Mouse (Mus musculus) midbrain, embryonic 14.5 days (tissue): ENCODE measurements around the gene Zfp366. TPM values are rescaled to one million over a fixed set of nuclear protein-coding genes. Genes with fewer than 3 reads are reported as not detected.

ENCODE experiments used
- ATAC-seq: fragments of 200-750 bp; cut with Nextera tagmentation; 2 replicates; pipeline ENCODE4 v1.8.0; 2017; ENCODE audit warnings: moderate number of reproducible peaks, moderate library complexity; ENCODE audit not compliant: low FRiP score, low TSS enrichment
- DNase-seq: peaks from one replicate; pipeline ENCODE4 v3.0.0-alpha.2; 2015
- H3K27ac ChIP-seq: fragments of 300-500 bp; sonication (generic); replicated peaks from 2 replicates; pipeline ENCODE4 v1.5.1; 2014; ENCODE audit warnings: mild to moderate bottlenecking, low read depth, low read length, moderate library complexity
- H3K27me3 ChIP-seq: fragments of 300-500 bp; sonication (generic); 2 replicates; pipeline ENCODE4 v1.6.1; 2014; ENCODE audit warnings: low read length, control low read depth, mixed read lengths; ENCODE audit not compliant: control insufficient read depth, insufficient read depth
- H3K36me3 ChIP-seq: fragments of 300-500 bp; sonication (generic); 2 replicates; pipeline ENCODE4 v1.6.1; 2014; ENCODE audit warnings: low read length, control low read depth; ENCODE audit not compliant: control insufficient read depth, insufficient read depth
- H3K4me1 ChIP-seq: fragments of 300-500 bp; sonication (generic); 2 replicates; pipeline ENCODE4 v1.6.1; 2014; ENCODE audit warnings: mild to moderate bottlenecking, antibody characterized with exemption, low read length, control low read depth; ENCODE audit not compliant: control insufficient read depth, insufficient read depth
- H3K4me2 ChIP-seq: fragments of 300-500 bp; sonication (generic); 2 replicates; pipeline ENCODE4 v1.6.1; 2014; ENCODE audit warnings: mild to moderate bottlenecking, low read length, moderate library complexity
- H3K4me3 ChIP-seq: fragments of 300-500 bp; sonication (generic); replicated peaks from 2 replicates; pipeline ENCODE4 v1.5.1; 2014; ENCODE audit warnings: low read depth, low read length
- H3K9ac ChIP-seq: fragments of 300-500 bp; sonication (generic); replicated peaks from 2 replicates; pipeline ENCODE4 v1.6.1; 2014; ENCODE audit warnings: mild to moderate bottlenecking, low read length, moderate library complexity
- H3K9me3 ChIP-seq: fragments of 300-500 bp; sonication (generic); 2 replicates; pipeline ENCODE4 v1.6.1; 2016; ENCODE audit warnings: low read length, control low read depth, mixed read lengths; ENCODE audit not compliant: control insufficient read depth
- WGBS: fragments of 180-500 bp; shearing (Covaris S2); extraction: QIAGEN DNeasy Blood & Tissue Kit; methylation state at CpG from one replicate; pipeline ENCODE4 v1.1.7; 2014; 5-methylcytosine and 5-hydroxymethylcytosine counted together
- polyA plus RNA-seq: library from polyadenylated mRNA; unstranded; fragments of >200 nt; fragmentation: Nextera tagmentation; extraction: Ambion mirVana; gene quantifications from 2 replicates; pipeline ENCODE4 v1.2.1, GENCODE M21; 2014

Zfp366 gene
- polyA plus RNA-seq, 1 experiment from 2014 or later, result 0.79 TPM

DNA sequence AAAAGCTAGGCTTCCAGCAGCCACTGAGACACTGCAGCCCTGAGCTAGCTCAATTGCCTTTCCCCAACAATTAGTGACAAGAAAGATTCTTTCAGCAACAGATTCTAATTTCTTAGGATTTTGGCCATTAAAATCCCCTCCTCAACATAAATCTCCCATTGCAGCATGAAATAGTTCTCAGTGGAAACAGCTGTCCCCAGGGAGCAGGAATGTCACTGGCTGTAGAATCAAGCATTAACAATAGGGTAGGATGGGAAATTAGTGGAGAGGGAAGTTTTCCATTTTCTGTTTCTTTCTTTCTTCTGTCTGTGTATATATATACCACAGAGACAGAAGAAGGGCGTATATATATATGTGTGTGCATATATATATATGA, 53.2 kb downstream of the Zfp366 start:
- no peak for ATAC-seq

DNA sequence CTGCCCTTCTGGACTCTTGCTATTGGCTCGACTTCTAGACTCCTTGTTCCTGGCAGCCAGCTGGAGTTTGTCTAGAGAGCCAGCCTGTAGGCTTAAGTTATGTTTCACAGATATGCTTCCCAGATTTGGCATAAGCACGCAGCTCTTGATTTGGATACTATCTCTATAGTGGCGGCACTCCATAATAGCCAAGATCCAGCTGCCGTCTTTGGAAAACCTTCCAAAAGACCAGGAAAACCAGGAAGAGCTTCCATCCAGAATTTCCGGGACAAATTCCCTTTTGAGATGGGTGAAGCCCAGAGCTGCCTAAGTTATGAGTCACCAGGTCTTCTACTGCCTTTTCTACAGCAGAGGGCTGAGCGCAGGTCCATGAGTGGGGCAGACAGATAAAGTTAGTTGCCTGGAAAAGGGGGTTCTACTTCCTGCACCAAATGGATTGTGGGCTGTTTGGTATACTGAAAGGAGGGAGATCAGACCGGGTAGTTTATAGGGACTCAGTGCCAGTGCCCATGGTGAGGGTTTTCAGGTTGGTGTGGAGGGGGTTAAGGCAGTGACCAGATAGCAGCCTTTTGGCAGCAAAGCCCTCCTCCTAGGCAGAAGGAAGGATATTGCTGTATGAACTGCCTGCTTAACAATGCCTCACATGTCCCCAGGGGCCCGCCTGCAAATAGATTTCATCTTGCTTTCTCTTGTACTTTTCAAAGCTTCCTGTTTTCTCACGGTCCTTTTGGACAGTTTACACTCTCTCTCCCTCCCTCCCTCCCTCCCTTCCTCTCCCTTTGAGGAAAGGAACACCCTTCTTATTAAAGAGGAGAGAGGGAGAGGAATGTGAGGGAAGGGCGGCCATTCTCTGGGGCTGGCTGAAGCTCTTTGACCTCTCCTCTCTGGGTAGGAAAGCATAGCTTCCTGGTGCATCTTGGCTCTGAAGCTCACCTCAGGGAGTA, 53.9 kb downstream of the Zfp366 start:
- H3K27ac ChIP-seq, result peak overlapping the region; percentile 50; the same call in 1 of the 2 replicates
- H3K4me1 ChIP-seq, result peaks cover 11% of the 10 kb centered on the region
- ATAC-seq, result no peak
- no peaks in the 10 kb centered on the region for H3K9me3 ChIP-seq
- no peak overlapping the region for H3K9ac ChIP-seq
- 72% methylated on average over 10 of the region's 10 CpGs for WGBS
- DNase-seq, result peak; percentile 68
- H3K4me2 ChIP-seq, result no peak overlapping the region
- H3K4me3 ChIP-seq, result no peak overlapping the region
- H3K36me3 ChIP-seq, result no peaks in the 10 kb centered on the region
- no peaks in the 10 kb centered on the region for H3K27me3 ChIP-seq

More for the DNA sequence above, 53.2 kb downstream of the Zfp366 start:
- H3K27ac ChIP-seq, result no peak overlapping the region
- no peaks in the 10 kb centered on the region for H3K9me3 ChIP-seq
- no peaks in the 10 kb centered on the region for H3K36me3 ChIP-seq
- DNase-seq, result no peak
- H3K4me1 ChIP-seq, result peaks cover 11% of the 10 kb centered on the region
- H3K4me3 ChIP-seq, result no peak overlapping the region
- no peaks in the 10 kb centered on the region for H3K27me3 ChIP-seq
- 88% methylated on average over 1 of the region's 1 CpGs for WGBS
- H3K9ac ChIP-seq, result no peak overlapping the region
- no peak overlapping the region for H3K4me2 ChIP-seq

DNA sequence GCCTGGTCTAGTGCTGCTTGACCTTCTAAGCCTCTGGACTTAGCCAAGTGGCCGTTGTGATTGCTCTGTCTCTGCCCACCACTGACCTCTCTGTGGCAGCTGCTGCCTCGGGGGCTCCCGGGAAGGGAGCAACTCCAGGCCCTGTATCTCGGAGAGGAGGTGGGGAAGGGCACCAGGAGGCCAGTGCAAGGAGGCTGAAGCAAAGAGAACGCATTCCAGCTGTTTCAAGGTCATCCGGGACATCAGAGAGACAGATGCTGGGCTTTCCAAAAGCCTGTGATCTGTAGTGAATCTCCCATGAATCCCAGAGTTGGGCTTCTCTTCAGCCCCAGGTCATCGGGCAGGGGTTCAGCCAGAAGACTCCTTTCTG, 54.5 kb downstream of the Zfp366 start:
- Histone ChIP-seq H3K27me3 (no peaks in the 10 kb centered on the region), H3K4me1 (peaks cover 11% of the 10 kb centered on the region), H3K4me2 (no peak overlapping the region), H3K9ac (no peak overlapping the region), H3K36me3 (no peaks in the 10 kb centered on the region), H3K27ac (peak overlapping the region; percentile 50; the same call in 1 of the 2 replicates), H3K9me3 (no peaks in the 10 kb centered on the region), H3K4me3 (no peak overlapping the region)
- 33% methylated on average over 7 of the region's 7 CpGs for WGBS
- DNase-seq, result peak; percentile 20
- no peak for ATAC-seq

DNA sequence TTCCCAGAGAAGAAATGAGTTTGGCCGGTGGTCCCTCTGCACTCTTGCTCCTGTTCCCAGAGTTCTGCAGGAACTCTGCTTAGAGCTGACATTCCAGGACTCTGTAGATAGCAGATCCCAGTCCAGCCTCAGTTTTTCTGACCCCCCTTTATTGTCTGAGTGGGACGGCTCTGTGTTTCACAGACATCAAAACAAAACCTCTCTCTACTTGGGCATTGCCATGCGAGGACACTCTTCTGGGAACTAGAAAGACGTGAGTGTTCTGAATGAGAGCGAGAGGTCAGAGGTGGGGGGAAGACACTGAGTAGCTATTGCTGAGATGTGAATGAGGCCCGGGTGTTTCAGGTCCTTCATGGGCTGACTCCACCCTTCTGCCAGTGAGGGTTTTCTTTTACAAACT, 55.1 kb downstream of the Zfp366 start:
- Histone ChIP-seq H3K27ac (no peak overlapping the region), H3K9me3 (no peaks in the 10 kb centered on the region), H3K9ac (no peak overlapping the region), H3K4me2 (no peak overlapping the region), H3K36me3 (no peaks in the 10 kb centered on the region), H3K4me3 (no peak overlapping the region), H3K4me1 (peaks cover 11% of the 10 kb centered on the region), H3K27me3 (no peaks in the 10 kb centered on the region)
- DNase-seq (no peak), ATAC-seq (no peak)
- 33% methylated on average over 6 of the region's 6 CpGs for WGBS

DNA sequence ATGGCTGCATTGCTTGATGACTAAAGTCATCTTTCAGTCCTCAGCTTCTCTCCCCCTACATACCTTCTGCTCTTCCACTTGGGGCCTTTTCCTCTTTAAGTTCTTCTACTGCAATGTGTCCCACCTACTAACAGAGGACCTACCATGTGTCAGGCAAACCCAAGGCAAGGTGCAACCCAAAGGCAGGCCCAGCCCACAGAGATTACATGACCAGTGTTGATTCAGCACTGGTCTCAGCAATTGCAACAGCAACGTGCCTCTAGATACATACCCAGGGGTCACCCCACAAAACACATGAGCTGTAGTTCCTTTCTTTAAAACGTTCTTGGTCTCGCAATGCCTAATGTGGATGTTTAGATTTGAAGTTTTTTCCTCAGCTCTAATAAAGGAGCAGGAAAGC, 57.4 kb downstream of the Zfp366 start:
- no peak overlapping the region for H3K27ac ChIP-seq
- ATAC-seq, result no peak
- H3K36me3 ChIP-seq, result no peaks in the 10 kb centered on the region
- no peaks in the 10 kb centered on the region for H3K27me3 ChIP-seq
- 89% methylated on average over 3 of the region's 3 CpGs for WGBS
- H3K4me3 ChIP-seq, result no peak overlapping the region
- no peak overlapping the region for H3K9ac ChIP-seq
- H3K9me3 ChIP-seq, result no peaks in the 10 kb centered on the region
- peaks cover 11% of the 10 kb centered on the region for H3K4me1 ChIP-seq
- no peak overlapping the region for H3K4me2 ChIP-seq
- no peak for DNase-seq

DNA sequence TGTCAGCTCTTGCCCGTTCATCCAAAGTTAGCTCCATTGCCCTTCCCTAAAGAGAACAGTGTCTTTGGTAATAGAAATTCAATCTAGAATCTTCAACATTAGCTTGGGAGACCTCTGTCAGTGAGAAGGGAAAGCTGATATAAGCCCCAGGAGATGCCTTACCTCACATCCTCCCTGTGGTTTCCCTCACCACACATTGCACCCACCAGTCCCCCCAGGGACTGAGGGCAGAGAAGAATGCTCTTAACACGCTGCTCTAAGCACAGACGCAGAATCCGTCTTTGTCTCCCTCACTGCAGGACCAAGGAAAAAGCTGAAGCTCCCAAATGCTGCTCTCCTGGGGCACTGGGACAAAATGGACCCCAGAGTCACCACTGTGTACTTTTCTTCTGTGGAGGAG, 58.3 kb downstream of the Zfp366 start:
- H3K4me2 ChIP-seq, result no peak overlapping the region
- H3K4me3 ChIP-seq, result no peak overlapping the region
- WGBS, result 68% methylated on average over 4 of the region's 4 CpGs
- H3K4me1 ChIP-seq, result peaks cover 11% of the 10 kb centered on the region
- H3K27ac ChIP-seq, result no peak overlapping the region
- ATAC-seq, result no peak
- H3K27me3 ChIP-seq, result no peaks in the 10 kb centered on the region
- no peak overlapping the region for H3K9ac ChIP-seq
- DNase-seq, result no peak
- no peaks in the 10 kb centered on the region for H3K9me3 ChIP-seq
- no peaks in the 10 kb centered on the region for H3K36me3 ChIP-seq

DNA sequence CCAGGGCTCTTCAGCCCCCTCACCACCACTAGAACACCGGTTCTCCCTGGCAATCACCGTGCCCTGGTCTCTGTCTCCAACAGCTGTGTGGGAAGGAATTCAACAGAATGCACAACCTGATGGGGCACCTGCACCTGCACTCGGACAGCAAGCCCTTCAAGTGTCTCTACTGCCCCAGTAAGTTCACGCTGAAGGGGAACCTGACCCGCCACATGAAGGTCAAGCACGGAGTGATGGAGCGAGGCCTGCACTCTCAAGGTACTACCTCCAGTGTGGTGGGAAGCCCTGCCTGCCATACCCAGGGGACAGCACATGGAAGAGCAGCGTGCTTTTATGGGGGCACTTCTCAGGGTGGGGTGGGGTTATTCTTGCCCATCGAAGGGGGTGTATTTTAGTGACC, 59.2 kb downstream of the Zfp366 start:
- Histone ChIP-seq H3K27ac (no peak overlapping the region), H3K4me1 (peaks cover 4% of the 10 kb centered on the region), H3K9me3 (no peaks in the 10 kb centered on the region), H3K4me3 (no peak overlapping the region), H3K4me2 (no peak overlapping the region), H3K36me3 (no peaks in the 10 kb centered on the region), H3K9ac (no peak overlapping the region), H3K27me3 (no peaks in the 10 kb centered on the region)
- 91% methylated on average over 9 of the region's 9 CpGs for WGBS
- DNase-seq (no peak), ATAC-seq (no peak)

DNA sequence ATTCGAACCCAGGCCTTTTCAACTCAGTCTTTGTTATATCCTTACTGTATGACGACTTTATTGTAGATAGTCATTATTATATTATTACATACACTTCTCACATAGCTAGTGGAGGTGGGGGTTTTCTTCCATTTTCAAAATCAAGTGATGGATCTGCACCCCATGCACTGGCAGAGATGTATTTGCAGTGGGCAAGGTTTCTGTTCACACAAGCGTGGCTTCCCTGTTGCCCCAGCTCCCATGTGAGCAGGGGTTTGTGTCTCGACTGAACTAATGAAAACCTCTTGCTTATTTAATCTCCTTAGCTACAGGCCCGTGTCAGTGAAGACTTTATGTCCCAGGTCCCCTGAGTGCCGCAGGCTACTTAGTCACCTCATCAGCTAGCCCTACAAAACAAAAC, 59.8 kb downstream of the Zfp366 start:
- Histone ChIP-seq H3K9ac (no peak overlapping the region), H3K27ac (no peak overlapping the region), H3K4me3 (no peak overlapping the region), H3K27me3 (no peaks in the 10 kb centered on the region), H3K4me1 (no peaks in the 10 kb centered on the region), H3K9me3 (no peaks in the 10 kb centered on the region), H3K4me2 (no peak overlapping the region), H3K36me3 (no peaks in the 10 kb centered on the region)
- DNase-seq (no peak), ATAC-seq (no peak)
- 37% methylated on average over 6 of the region's 6 CpGs for WGBS

DNA sequence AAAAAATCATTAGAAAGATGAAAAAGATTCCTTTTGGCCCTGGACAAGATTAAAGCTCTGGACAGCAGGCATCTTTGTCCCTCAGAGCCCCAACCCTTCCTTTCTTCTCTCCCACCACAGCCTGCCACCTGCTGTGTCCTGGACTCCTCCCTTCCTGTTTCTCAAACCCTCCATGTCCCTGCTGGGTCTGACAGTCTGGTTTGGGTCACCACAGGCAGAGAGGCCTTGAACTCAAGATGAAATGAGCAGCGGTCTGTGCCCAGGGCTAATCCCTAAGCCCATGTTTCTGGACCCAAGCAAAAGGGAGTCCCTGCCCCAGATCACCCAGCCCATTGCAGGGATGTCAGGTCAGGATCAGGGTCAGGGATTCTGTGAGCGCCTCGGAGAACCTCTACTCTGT, 60.3 kb downstream of the Zfp366 start:
- no peak for DNase-seq
- Histone ChIP-seq H3K9me3 (no peaks in the 10 kb centered on the region), H3K9ac (no peak overlapping the region), H3K27me3 (no peaks in the 10 kb centered on the region), H3K4me3 (no peak overlapping the region), H3K27ac (no peak overlapping the region), H3K36me3 (no peaks in the 10 kb centered on the region), H3K4me2 (no peak overlapping the region), H3K4me1 (no peaks in the 10 kb centered on the region)
- WGBS, result 14% methylated on average over 3 of the region's 3 CpGs
- ATAC-seq, result no peak
